Mouse (Mus musculus): Measurements from ENCODE around the gene Gpr107.

Gpr107 gene

GRCm38 (mm10) chr2:31151892-31152812 is at the start of gene Gpr107:
TSS of gene Gpr107 (plus strand) at chr2:31152316.
- peak; percentile 79 for DNase-seq

DNA sequence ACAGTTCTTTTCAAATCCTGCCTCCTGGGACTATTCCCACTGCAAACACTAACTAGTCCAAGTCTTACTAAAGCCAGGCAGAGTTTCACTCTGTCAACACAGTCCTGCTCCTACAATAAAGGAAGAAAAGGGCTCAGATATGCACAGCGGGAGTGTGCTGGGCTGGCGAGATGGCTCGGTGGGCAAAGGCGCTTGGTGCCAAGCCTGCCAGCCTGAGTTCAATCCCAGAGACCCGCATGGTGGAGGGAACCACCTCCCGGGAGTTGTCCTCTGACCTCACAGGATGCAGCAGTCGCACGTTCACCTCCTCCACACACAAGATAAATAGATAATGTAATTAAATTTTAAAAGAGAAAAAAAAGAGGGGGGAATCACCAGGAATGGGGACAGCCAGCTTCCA is 48.8 kb upstream of the Gpr107 start:
- no peak for DNase-seq

DNA sequence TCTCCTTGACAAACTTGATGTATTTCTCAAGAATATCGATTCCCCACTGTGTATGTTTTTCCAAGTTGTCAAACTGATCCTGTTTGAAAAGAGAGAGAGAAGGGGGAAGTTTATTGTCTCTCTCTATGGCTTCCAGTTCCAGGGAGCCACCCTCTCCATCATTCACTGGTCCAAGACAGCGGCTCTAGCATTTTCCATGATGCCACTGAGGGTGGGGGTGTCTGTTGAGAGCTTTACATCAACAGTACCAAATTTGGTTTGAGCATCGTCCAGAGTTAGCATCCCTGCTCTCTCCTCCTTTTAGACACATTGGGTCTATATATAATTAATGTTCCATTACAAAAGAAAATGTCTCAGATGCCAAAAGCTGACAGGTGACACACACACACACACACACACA is 46.8 kb upstream of the Gpr107 start:
- no peak for DNase-seq

DNA sequence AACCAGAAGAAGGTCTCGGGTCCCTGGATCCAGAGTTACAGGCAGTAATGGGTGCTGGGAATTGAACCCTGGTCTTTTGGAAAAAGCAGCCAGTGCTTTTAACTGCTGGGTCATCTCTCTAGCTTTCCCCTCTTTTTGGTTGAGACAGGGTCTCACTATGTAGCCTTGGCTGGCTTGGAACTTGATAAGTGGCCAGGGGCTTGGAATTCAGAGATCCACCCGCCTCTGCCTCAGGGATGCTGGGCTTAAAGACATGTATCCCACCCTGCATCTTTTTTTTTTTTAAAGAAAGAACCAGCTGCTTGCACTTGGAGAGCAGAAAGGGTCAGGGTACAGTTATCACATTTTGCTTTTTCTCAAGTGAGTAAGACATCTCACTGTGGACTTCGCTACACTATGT is 46.1 kb upstream of the Gpr107 start:
- DNase-seq: no peak

DNA sequence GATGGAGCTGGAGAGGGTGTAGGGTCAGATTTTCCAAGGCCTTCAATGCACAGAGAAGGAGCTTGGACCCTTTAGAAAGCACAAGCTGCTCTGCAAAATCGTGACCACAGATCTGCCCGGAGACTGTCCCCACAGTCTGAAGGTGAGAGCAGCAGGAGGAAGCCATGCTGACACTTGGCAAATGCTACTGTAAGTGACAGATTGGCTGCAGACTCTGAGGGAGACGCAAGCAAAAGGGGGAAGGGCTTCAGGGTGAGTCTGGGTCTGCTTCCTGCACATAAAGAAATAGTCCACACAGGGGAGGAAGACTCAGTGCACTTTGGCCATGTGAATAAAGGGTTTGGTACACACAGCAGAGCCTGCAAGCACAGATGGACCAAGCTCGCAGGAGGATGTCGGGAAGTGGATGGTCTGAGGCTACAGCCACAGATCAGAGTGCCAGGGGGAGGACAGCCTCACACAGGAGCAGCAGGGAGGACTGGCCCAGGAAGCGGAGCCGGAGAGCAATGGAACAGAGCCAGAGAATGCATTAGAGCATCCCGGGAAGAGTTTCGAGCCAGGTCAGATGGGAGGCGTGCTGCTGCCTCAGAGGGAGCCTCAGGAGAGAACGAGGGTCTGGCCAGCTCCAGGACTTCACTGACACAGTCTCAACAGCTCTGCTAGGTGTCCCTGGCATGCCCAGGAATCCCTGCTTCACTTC is 45.3 kb upstream of the Gpr107 start:
- DNase-seq: no peak

DNA sequence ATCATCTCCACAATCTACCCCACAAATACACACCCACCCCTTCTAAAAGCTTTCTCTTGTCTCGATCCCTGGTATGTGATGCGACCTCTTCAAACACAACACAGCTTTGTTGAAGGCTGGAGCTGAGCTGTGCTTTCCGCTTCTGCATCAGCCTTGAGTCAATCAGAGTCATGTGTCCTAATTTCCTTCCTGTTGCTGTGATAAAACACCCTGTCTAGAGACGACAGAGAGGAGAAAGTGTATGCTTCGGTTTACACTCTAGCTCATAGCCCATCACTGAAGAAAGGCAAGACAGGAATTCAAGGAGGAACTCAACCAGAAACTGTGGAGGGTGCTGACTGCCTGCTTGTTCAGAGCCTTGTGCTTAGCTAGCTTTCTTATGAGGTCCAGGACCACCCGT is 43.9 kb upstream of the Gpr107 start:
- no peak for DNase-seq

DNA sequence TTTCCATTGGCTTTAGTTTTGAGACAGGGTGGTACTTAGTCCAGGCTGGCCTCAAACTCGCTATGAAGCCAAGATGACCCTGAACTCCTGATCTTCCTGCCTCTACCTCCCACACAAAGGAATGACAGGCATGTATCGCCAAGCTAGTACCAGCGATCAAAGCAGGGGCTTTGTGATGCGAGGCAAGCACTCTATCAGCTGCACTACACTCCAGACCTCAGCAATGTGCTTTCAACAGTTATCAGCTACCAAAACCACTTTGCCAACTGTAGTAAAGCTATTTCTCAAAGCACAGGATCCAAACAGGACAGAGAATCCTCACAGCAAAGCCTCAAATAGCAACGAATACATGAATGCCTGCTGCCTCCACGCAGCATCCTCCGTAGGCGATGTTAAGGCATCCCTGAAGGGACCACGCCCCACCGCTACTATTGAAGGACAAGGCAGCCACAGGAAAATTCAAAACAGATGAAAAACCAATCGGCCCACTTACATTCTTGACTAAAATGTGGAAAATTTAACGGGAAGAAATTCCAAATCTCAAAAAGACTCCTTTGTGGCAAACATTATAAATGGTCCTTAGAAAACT is 42.1 kb upstream of the Gpr107 start:
- DNase-seq: no peak

DNA sequence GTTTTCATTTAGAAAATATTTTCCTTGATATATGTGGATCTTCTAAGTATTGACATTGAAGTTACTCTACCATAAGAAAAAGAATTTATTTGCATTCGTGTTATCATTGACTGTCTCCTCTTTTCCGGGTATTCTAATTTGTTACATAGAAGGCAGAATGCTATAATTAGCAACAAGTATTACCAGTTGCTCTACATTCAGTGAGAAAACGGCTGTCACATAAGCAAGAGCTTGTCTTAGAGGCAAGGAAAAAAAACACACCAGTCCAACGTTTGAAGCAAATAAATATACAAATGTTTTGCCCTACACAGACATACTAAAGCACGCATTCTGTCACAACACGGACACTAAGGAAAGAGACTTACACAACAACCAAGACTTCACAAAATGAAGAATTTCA is 40.4 kb upstream of the Gpr107 start:
- no peak for DNase-seq

DNA sequence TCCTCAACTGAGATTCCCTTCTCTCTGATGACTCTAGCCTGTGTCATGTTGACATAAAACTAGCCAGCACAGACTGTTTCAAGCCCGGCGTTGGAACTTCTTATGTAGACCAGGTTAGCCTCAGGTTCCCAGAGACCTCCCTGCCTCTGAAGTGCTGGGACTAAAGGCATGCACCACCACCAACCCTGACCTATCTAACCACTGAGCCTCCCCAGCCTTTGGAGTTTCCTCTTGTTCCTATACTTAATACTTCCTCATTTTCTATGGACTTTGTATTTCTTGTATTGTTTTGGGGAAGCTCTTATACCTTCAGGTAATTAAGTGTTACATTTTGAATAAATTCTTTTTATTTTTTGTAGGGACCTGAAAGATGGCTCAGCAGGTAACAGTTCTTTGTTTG is 37.9 kb upstream of the Gpr107 start:
- no peak for DNase-seq

DNA sequence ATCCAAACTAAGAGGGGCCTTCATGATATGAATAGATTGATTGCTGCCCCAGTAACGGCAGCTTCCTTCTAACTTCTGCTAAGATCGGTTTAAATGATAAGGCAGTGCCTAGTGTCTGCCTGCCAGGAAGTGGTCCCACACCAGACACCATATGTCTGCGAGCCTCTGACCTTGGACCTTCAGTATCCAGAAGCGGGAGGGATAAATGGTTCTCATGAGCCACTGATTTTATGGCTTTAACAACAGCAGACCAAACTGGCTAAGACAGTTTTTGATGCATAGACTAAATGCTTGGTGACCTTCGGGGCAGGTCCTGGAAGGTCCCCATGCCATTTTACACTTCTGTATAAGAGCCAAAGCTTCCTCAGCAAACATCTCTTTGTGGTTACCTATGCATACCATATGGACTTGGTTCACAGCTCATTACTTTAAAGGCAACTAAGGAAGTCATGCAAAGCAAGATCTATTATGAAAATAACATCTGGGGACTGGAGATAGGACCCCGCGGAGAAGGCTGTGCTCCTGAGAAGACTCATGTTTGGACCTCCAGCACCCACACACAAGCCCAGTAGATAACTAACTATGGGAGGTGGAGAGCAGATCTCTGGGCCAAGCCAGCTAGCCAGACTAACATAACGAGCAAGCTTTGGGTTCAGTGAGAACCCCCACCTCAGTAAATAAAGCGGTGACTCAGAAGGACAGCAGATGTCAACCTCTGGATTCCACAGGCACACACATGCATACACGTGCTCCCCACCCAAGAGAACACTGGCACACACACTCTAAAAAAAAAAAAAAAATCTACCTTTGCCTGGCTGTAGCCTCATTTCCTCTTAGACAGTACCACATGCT is 36.8 kb upstream of the Gpr107 start:
- DNase-seq: no peak

DNA sequence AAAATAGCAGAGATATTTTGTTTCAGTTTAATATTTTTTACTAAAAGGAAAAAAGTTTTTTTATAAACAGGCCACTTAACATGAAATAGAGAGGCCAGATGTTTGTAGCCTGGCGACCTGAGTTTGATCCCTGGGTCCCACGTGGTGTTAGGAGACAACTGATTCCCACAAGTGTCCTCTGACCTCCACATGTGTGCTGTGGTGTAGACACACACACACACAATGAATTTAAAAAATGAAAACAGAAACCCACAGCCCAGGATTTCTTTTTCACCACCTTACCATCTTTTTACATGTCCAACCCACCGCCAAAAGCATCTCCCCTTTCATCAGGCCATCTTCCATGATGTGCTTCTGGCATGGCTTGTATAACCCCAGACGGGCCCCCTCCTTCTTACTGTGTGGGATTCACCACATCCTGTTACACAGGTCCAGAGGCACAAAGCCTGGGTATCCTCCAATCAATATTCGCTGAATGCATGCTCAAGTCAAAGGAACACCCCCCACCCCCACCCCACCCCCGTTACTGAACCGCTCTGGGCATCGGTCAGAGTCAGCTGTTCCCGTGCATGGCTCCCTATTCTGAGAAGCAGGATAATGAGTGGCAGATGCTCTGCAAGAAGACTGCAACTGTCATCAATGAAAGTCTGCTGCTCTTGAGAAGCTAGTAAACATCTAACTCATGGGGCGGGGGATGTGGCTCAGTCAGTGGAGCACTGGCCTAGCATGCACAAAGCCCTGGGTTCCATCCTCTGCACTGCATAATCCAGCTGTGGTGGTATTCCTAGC is 36.0 kb upstream of the Gpr107 start:
- DNase-seq: no peak

- no peak for DNase-seq
Measured at GRCm38 (mm10) chr2:31118211-31118610, 33.9 kb upstream of the Gpr107 start.

GRCm38 (mm10) chr2:31118639-31119380 is 33.3 kb upstream of the Gpr107 start:
- no peak for DNase-seq

- peak; percentile 49 for DNase-seq
Measured at GRCm38 (mm10) chr2:31119795-31120194, 32.3 kb upstream of the Gpr107 start.

GRCm38 (mm10) chr2:31121131-31121693 is 30.9 kb upstream of the Gpr107 start:
- no peak for DNase-seq

DNA sequence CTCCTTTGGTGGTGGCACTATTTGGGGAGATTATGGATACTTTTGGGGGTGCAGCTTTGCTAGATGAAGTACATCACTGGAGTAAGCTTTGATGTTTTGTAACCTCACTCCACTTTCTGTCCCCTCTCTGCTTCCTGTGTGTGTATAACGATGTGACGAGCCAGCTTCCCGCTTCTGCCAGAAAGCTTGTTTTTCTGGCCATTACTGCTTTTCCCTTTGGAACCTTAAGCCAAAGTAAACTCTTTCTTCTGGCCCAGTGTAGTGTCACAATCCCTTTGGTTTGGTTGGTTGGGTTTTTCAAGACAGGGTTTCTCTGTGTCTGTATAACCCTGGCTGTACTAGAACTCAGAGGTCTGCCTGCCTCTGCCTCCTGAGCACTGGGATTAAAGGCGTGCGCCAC is 29.3 kb upstream of the Gpr107 start:
- no peak for DNase-seq

GRCm38 (mm10) chr2:31123493-31123892 is 28.6 kb upstream of the Gpr107 start:
- DNase-seq: no peak

DNA sequence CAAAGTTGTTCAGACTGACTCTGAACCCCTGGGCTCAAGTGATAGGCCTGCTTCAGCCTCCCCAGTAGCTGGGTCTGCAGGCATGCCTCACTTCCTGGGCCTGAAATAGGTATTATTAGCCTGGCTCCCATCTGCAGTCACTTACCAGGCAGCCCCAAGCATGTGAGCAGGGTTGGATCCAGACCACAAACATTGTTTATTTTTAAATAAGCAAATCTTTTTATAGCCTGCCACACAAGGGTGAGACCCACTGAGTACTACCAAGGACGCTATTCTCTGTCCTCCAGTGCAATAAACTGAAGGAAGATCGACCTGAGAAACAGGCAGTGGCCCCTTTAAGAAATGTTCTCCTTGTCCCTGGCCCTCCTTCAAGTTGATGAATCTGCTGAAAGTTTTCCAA is 27.4 kb upstream of the Gpr107 start:
- no peak for DNase-seq

GRCm38 (mm10) chr2:31125156-31125555 is 27.0 kb upstream of the Gpr107 start:
- DNase-seq: no peak

GRCm38 (mm10) chr2:31126048-31126447 is 26.1 kb upstream of the Gpr107 start:
- no peak for DNase-seq

- no peak for DNase-seq
Measured at GRCm38 (mm10) chr2:31127219-31127618, 24.9 kb upstream of the Gpr107 start.
